Mouse (Mus musculus) liver, embryonic 14.5 days (tissue): ENCODE measurements around the gene Ust. TPM values are rescaled to one million over a fixed set of nuclear protein-coding genes. Genes with fewer than 3 reads are reported as not detected.

Experiments
- ATAC-seq: fragments of 200-750 bp; cut with Nextera tagmentation; 2 replicates; pipeline ENCODE4 v1.8.0; 2017; ENCODE audit warnings: moderate number of reproducible peaks, mild to moderate bottlenecking, moderate library complexity; ENCODE audit not compliant: insufficient read depth
- DNase-seq, 3 experiments: peaks; one replicate each; pipeline ENCODE4 v3.0.0-alpha.2; 2012 to 2013; ENCODE audit warnings: low read depth in 3 of 3, low spot score in 3 of 3
- H3K27ac ChIP-seq: fragments of 300-500 bp; sonication (generic); 2 replicates; pipeline ENCODE4 v1.5.1; 2014; ENCODE audit warnings: moderate library complexity, mild to moderate bottlenecking, control low read depth, inconsistent platforms
- H3K27me3 ChIP-seq: fragments of 300-500 bp; sonication (generic); 2 replicates; pipeline ENCODE4 v1.6.1; 2014; ENCODE audit warnings: mild to moderate bottlenecking, low read length, moderate library complexity; ENCODE audit not compliant: control insufficient read depth, insufficient read depth
- H3K36me3 ChIP-seq: fragments of 300-500 bp; sonication (generic); replicated peaks from 2 replicates; pipeline ENCODE4 v1.6.1; 2014; ENCODE audit warnings: low read depth; ENCODE audit not compliant: control insufficient read depth, insufficient read depth
- H3K4me1 ChIP-seq, 2 experiments: fragments of 200-500 bp in 1 of 2; fragments of 300-500 bp in 1 of 2; sonication (generic) in 1 of 2; replicated peaks; 2 replicates each; pipeline ENCODE4 v1.6.1; 2012 to 2014; ENCODE audit warnings: antibody characterized with exemption in 1 of 2, inconsistent platforms in 1 of 2, low read length in 1 of 2; ENCODE audit not compliant: control insufficient read depth in 2 of 2, insufficient read depth in 2 of 2
- H3K4me2 ChIP-seq: fragments of 300-500 bp; sonication (generic); 2 replicates; pipeline ENCODE4 v1.6.1; 2014; ENCODE audit warnings: low read depth, mild to moderate bottlenecking, control low read depth, moderate library complexity
- H3K4me3 ChIP-seq, 2 experiments: fragments of 200-500 bp in 1 of 2; fragments of 300-500 bp in 1 of 2; sonication (generic) in 1 of 2; 2 replicates each; pipeline ENCODE4 v1.5.1; 2012 to 2014; ENCODE audit warnings: low read depth in 2 of 2, low read length in 2 of 2, mild to moderate bottlenecking in 2 of 2, control low read depth in 1 of 2, inconsistent platforms in 1 of 2, moderate library complexity in 1 of 2; ENCODE audit not compliant: insufficient read depth in 1 of 2
- H3K9ac ChIP-seq: fragments of 300-500 bp; sonication (generic); replicated peaks from 2 replicates; pipeline ENCODE4 v1.6.1; 2014; ENCODE audit warnings: mild to moderate bottlenecking, control low read depth, moderate library complexity
- H3K9me3 ChIP-seq: fragments of 300-500 bp; sonication (generic); 2 replicates; pipeline ENCODE4 v1.6.1; 2016; ENCODE audit warnings: low read length, mixed read lengths; ENCODE audit not compliant: control insufficient read depth
- CTCF ChIP-seq: IDR thresholded peaks from 2 replicates; pipeline ENCODE4 v1.5.1; 2016; ENCODE audit warnings: antibody characterized with exemption, low read depth, control low read depth
- EP300 ChIP-seq: IDR thresholded peaks from 2 replicates; pipeline ENCODE4 v1.6.1; 2016; ENCODE audit warnings: antibody characterized with exemption, low read depth
- WGBS: fragments of 180-500 bp; shearing (Covaris S2); extraction: QIAGEN DNeasy Blood & Tissue Kit; methylation state at CpG from one replicate; pipeline ENCODE4 v1.1.7; 2014; ENCODE audit not compliant: insufficient replicate concordance; 5-methylcytosine and 5-hydroxymethylcytosine counted together
- polyA plus RNA-seq, 2 experiments: library from polyadenylated mRNA; depleted of rRNA in 1 of 2; stranded (reverse) in 1 of 2; unstranded in 1 of 2; fragments of >200 nt; fragmentation: Nextera tagmentation in 1 of 2; extraction: Ambion mirVana in 1 of 2; gene quantifications; 2 replicates each; pipeline versions ENCODE4 v1.2.1 to v1.2.3; 2012 to 2014

Ust gene
- polyA plus RNA-seq, 2 experiments = 0.30 to 0.42 TPM

- Histone ChIP-seq H3K4me3 (no peak overlapping the region), H3K36me3 (no peaks in the 10 kb centered on the region), H3K9me3 (no peaks in the 10 kb centered on the region), H3K27me3 (no peaks in the 10 kb centered on the region), H3K4me2 (no peak overlapping the region), H3K9ac (no peak overlapping the region), H3K27ac (no peak overlapping the region), H3K4me1 (no peaks in the 10 kb centered on the region)
- TF ChIP-seq EP300 (no peak), CTCF (no peak)
- 65% methylated on average over 8 of the region's 8 CpGs for WGBS
- ATAC-seq (no peak), DNase-seq (no peak)
These were observed 40.7 kb downstream of the Ust start for GRCm38 (mm10) chr10:8477936-8478335.

GRCm38 (mm10) chr10:8471995-8472394, 46.6 kb downstream of the Ust start:
- no peaks in the 10 kb centered on the region for H3K27me3 ChIP-seq
- ATAC-seq (no peak), DNase-seq (no peak)
- no peak overlapping the region for H3K27ac ChIP-seq
- H3K9me3 ChIP-seq = no peaks in the 10 kb centered on the region
- TF ChIP-seq CTCF = no peak
- TF ChIP-seq EP300 = no peak
- H3K9ac ChIP-seq = no peak overlapping the region
- no peak overlapping the region for H3K4me3 ChIP-seq
- H3K36me3 ChIP-seq = no peaks in the 10 kb centered on the region
- no peak overlapping the region for H3K4me2 ChIP-seq
- H3K4me1 ChIP-seq = no peaks in the 10 kb centered on the region
- WGBS = 73% methylated on average over 12 of the region's 12 CpGs

GRCm38 (mm10) chr10:8471012-8471411, 47.6 kb downstream of the Ust start:
- H3K27me3 ChIP-seq = no peaks in the 10 kb centered on the region
- no peaks in the 10 kb centered on the region for H3K4me1 ChIP-seq
- no peak overlapping the region for H3K9ac ChIP-seq
- no peak for ATAC-seq
- TF ChIP-seq EP300 = no peak
- TF ChIP-seq CTCF = no peak
- no peaks in the 10 kb centered on the region for H3K36me3 ChIP-seq
- H3K4me2 ChIP-seq = no peak overlapping the region
- no peak for DNase-seq
- 56% methylated on average over 5 of the region's 5 CpGs for WGBS
- H3K4me3 ChIP-seq = no peak overlapping the region
- H3K9me3 ChIP-seq = no peaks in the 10 kb centered on the region
- H3K27ac ChIP-seq = no peak overlapping the region

GRCm38 (mm10) chr10:8469516-8469915, 49.1 kb downstream of the Ust start:
- Histone ChIP-seq H3K4me2 (no peak overlapping the region), H3K27me3 (no peaks in the 10 kb centered on the region), H3K9ac (no peak overlapping the region), H3K4me3 (no peak overlapping the region), H3K36me3 (no peaks in the 10 kb centered on the region), H3K9me3 (no peaks in the 10 kb centered on the region), H3K27ac (no peak overlapping the region), H3K4me1 (no peaks in the 10 kb centered on the region)
- ATAC-seq (no peak), DNase-seq (no peak)
- 54% methylated on average over 3 of the region's 3 CpGs for WGBS
- TF ChIP-seq EP300 (no peak), CTCF (no peak)

GRCm38 (mm10) chr10:8468651-8469386, 49.8 kb downstream of the Ust start:
- H3K4me2 ChIP-seq = no peak overlapping the region
- WGBS = 56% methylated on average over 5 of the region's 5 CpGs

More at GRCm38 (mm10) chr10:8468651-8469386, 49.8 kb downstream of the Ust start:
- no peak overlapping the region for H3K9ac ChIP-seq
- DNase-seq = no peak
- H3K4me3 ChIP-seq = no peak overlapping the region
- no peaks in the 10 kb centered on the region for H3K4me1 ChIP-seq
- ATAC-seq = no peak
- H3K27ac ChIP-seq = no peak overlapping the region
- H3K27me3 ChIP-seq = no peaks in the 10 kb centered on the region
- no peak for TF ChIP-seq EP300
- TF ChIP-seq CTCF = no peak
- H3K36me3 ChIP-seq = no peaks in the 10 kb centered on the region
- H3K9me3 ChIP-seq = no peaks in the 10 kb centered on the region
